ENCODE assay signal across 27 mouse cellular contexts in genomic region chr7:126367636-126368035, GRCm38 (mm10). TPM values are rescaled to one million over a fixed set of nuclear protein-coding genes. Genes with fewer than 3 reads are reported as not detected.
DNase-seq lines count a peak whose midpoint lies in the region; ATAC-seq and TF ChIP-seq lines count a peak whose summit lies in the region.
"Had no signal": no experiment of that assay in that cellular context is flagged by ENCODE, and none has a peak within 500 bp of the region (broad histone marks: within the 10 kb centered on the region; RNA-seq: fewer than 3 reads in every experiment).

No protein-coding gene starts in this region.

- H3K4me1 ChIP-seq in megakaryocyte, embryonic 14.5 days, result peaks cover 98% of the 10 kb centered on the region
- H3K4me1 ChIP-seq in small intestine, adult 2 months (ENCODE audit: control insufficient read depth, insufficient read depth, insufficient read length, low read length), result no peaks in the 10 kb centered on the region
- H3K4me1 ChIP-seq: embryonic facial prominence, embryonic 13.5 days; limb, embryonic 13.5 days had no signal

- H3K9me3 ChIP-seq in megakaryocyte, embryonic 14.5 days, result no peaks in the 10 kb centered on the region
- H3K9me3 ChIP-seq: embryonic facial prominence, embryonic 13.5 days; limb, embryonic 13.5 days; liver, embryonic 13.5 days had no signal

- no peak for TF ChIP-seq POLR2A in small intestine, adult 2 months (IDR thresholded peaks at IDR 0.05; ENCODE audit: low read depth, low read length)

- DNase-seq in adrenal gland, adult (ENCODE audit: inconsistent age in 2 of 2, low spot score in 1 of 2), result peak; percentile 55 to 65
- no peak for DNase-seq in adrenal gland, postnatal 25 days
- peak; percentile 65 for DNase-seq in T-cell, adult 2 months (ENCODE audit: low spot score)
- DNase-seq in MN1 (ENCODE audit: low spot score), result no peak
- DNase-seq in cerebellum, postnatal 14 days, result no peak
- DNase-seq: cerebellum, postnatal 10 days; gastrocnemius, postnatal 25 days; heart, adult 2 months; heart, postnatal 10 days; kidney, adult 11 months; layer of hippocampus, postnatal 36 days; liver, embryonic 13.5 days; lung, embryonic 14.5 days; lung, postnatal 4 days; retina, postnatal 1 day; right cerebral cortex, postnatal 4 days had no signal

- ATAC-seq in megakaryocyte, adult 5-6 weeks (ENCODE audit: poor library complexity, severe bottlenecking), result no peak
- ATAC-seq: forebrain, embryonic 14.5 days had no signal

- no peaks in the 10 kb centered on the region for H3K27me3 ChIP-seq in megakaryocyte, embryonic 14.5 days (replicated peaks)
- no peaks in the 10 kb centered on the region for H3K27me3 ChIP-seq in small intestine, adult 2 months (ENCODE audit: control insufficient read depth, insufficient read depth, low read length)
- H3K27me3 ChIP-seq: embryonic facial prominence, embryonic 13.5 days; limb, embryonic 13.5 days; liver, embryonic 13.5 days had no signal

- no peak overlapping the region for H3K27ac ChIP-seq in small intestine, adult 2 months (ENCODE audit: insufficient read depth, low read depth, low read length)
- H3K27ac ChIP-seq: embryonic facial prominence, embryonic 13.5 days; heart, adult 2 months; hindbrain, embryonic 14.5 days; limb, embryonic 13.5 days; liver, embryonic 13.5 days had no signal

- 82% methylated on average over 10 of the region's 10 CpGs for WGBS in small intestine, adult 2 months

- peaks cover 97% of the 10 kb centered on the region for H3K36me3 ChIP-seq in megakaryocyte, embryonic 14.5 days (replicated peaks; ENCODE audit: low read length)
- H3K36me3 ChIP-seq in small intestine, adult 2 months (ENCODE audit: control insufficient read depth, insufficient read depth, low read length), result peaks cover 28% of the 10 kb centered on the region

- H3K4me3 ChIP-seq in megakaryocyte, embryonic 14.5 days (replicated peaks), result peak overlapping the region; percentile 98
- H3K4me3 ChIP-seq in small intestine, adult 2 months (ENCODE audit: low read depth, low read length), result 0 out of 2 replicates have a peak overlapping the region, but pooled peaks have one; percentile 16
- H3K4me3 ChIP-seq: embryonic facial prominence, embryonic 13.5 days; heart, adult 2 months; limb, embryonic 13.5 days; liver, embryonic 13.5 days had no signal

- no peak for TF ChIP-seq CTCF in small intestine, adult 2 months (IDR thresholded peaks at IDR 0.05; ENCODE audit: extremely low read depth, insufficient read length, insufficient replicate concordance, low read depth, low read length)

RNA-seq across cellular contexts. Expression of gene Lat, which starts 1.7 kb away (rescaled TPM):
- total RNA-seq in adrenal gland, postnatal 25 days (2021), result 0.43 and 1.0 TPM in 2 replicates
- 715 and 927 TPM in 2 replicates for polyA plus RNA-seq in megakaryocyte, embryonic 14.5 days (2012; ENCODE audit: insufficient read depth, low replicate concordance)
- 3.2 and 7.3 TPM in 2 replicates for total RNA-seq in megakaryocyte, adult 5-6 weeks (2015)
- 3.3 and 6.3 TPM in 2 replicates for total RNA-seq in megakaryocyte, adult 5-6 weeks (2017)
- polyA plus RNA-seq in small intestine, adult 2 months (2012; rRNA removed), result 10.7 and 23.5 TPM in 2 replicates

RNA-seq across cellular contexts. Expression of gene Spns1, which starts 9.6 kb away (rescaled TPM):
- 43.1 and 54.8 TPM in 2 replicates for total RNA-seq in adrenal gland, postnatal 25 days (2021)
- polyA plus RNA-seq in megakaryocyte, embryonic 14.5 days (2012; ENCODE audit: insufficient read depth, low replicate concordance), result 74.6 and 153 TPM in 2 replicates
- 7.9 and 11.5 TPM in 2 replicates for total RNA-seq in megakaryocyte, adult 5-6 weeks (2015)
- 6.8 and 10.6 TPM in 2 replicates for total RNA-seq in megakaryocyte, adult 5-6 weeks (2017)
- polyA plus RNA-seq in small intestine, adult 2 months (2012; rRNA removed), result 91.7 and 149 TPM in 2 replicates

RNA-seq across cellular contexts. Expression of gene Nfatc2ip, which starts 28.9 kb away (rescaled TPM):
- 8.6 and 8.7 TPM in 2 replicates for total RNA-seq in adrenal gland, postnatal 25 days (2021)
- 0.79 TPM in 1 of 2 replicates, not detected in the other for polyA plus RNA-seq in megakaryocyte, embryonic 14.5 days (2012; ENCODE audit: insufficient read depth, low replicate concordance)
- 10.1 and 11.7 TPM in 2 replicates for total RNA-seq in megakaryocyte, adult 5-6 weeks (2015)
- total RNA-seq in megakaryocyte, adult 5-6 weeks (2017), result 13.9 and 16.6 TPM in 2 replicates
- 2.0 and 5.2 TPM in 2 replicates for polyA plus RNA-seq in small intestine, adult 2 months (2012; rRNA removed)

RNA-seq across cellular contexts. Expression of gene Cd19, which starts 47.1 kb away (rescaled TPM):
- 0.67 and 1.9 TPM in 2 replicates for total RNA-seq in adrenal gland, postnatal 25 days (2021)
- not detected in 2 replicates for polyA plus RNA-seq in megakaryocyte, embryonic 14.5 days (2012; ENCODE audit: insufficient read depth, low replicate concordance)
- total RNA-seq in megakaryocyte, adult 5-6 weeks (2015), result 0.20 and 1.1 TPM in 2 replicates
- total RNA-seq in megakaryocyte, adult 5-6 weeks (2017), result 0.24 TPM in 1 of 2 replicates, not detected in the other
- 3.9 and 8.0 TPM in 2 replicates for polyA plus RNA-seq in small intestine, adult 2 months (2012; rRNA removed)
- total RNA-seq: layer of hippocampus, adult 18-20 months; layer of hippocampus, postnatal 36 days; left cerebral cortex, postnatal 14 days had no signal
- polyA plus RNA-seq: embryonic facial prominence, embryonic 13.5 days; forebrain, embryonic 14.5 days; hindbrain, embryonic 14.5 days; limb, embryonic 13.5 days; lung, embryonic 14.5 days; midbrain, embryonic 11.5 days; neural tube, embryonic 11.5 days had no signal

Comparison
In these comparisons a context has a peak if more than half of its experiments do, and no peak if none do; other contexts are left out.
1. DNase-seq: peak in adrenal gland, adult (2 of 2) and T-cell, adult 2 months (single experiment); none in adrenal gland, postnatal 25 days (single experiment), MN1 (single experiment) and cerebellum, postnatal 14 days (0 of 2).